In genomic region chr6:30175918-30176421, GRCm38 (mm10) we compare ENCODE assay signal across 10 mouse cellular contexts.
DNase-seq lines count a peak whose midpoint lies in the region; ATAC-seq lines count a peak whose summit lies in the region.
"Had no signal": no experiment of that assay in that cellular context is flagged by ENCODE, and none has a peak within 500 bp of the region (broad histone marks: within the 10 kb centered on the region; RNA-seq: fewer than 3 reads in every experiment).

No protein-coding gene starts in this region.

- no peak; the same call in 1 of the 2 replicates for ATAC-seq in hindbrain, embryonic 16.5 days
- no peak for ATAC-seq in neural tube, embryonic 11.5 days (ENCODE audit: insufficient read depth, low FRiP score, low TSS enrichment)
- ATAC-seq: Patski had no signal

- no peak overlapping the region for H3K27ac ChIP-seq in hindbrain, embryonic 16.5 days (ENCODE audit: low read depth, low read length)
- H3K27ac ChIP-seq in neural tube, embryonic 11.5 days (ENCODE audit: low read depth, low read length), result no peak overlapping the region

- peaks cover 22% of the 10 kb centered on the region for H3K4me1 ChIP-seq in hindbrain, embryonic 16.5 days (ENCODE audit: control insufficient read depth, insufficient read depth, low read depth, low read length)
- H3K4me1 ChIP-seq in neural tube, embryonic 11.5 days (ENCODE audit: control insufficient read depth, insufficient read depth, low read length), result peaks cover 22% of the 10 kb centered on the region

- peak overlapping the region; percentile 38 for H3K4me2 ChIP-seq in hindbrain, embryonic 16.5 days (ENCODE audit: low read length)
- H3K4me2 ChIP-seq in neural tube, embryonic 11.5 days (ENCODE audit: low read depth), result peak overlapping the region; percentile 19; the same call in 1 of the 2 replicates

- 0% methylated on average over 28 of the region's 28 CpGs for WGBS in hindbrain, embryonic 16.5 days
- WGBS in neural tube, embryonic 11.5 days, result under 1% methylated on average over 28 of the region's 28 CpGs

- H3K4me3 ChIP-seq in hindbrain, embryonic 16.5 days (ENCODE audit: low read length), result peak overlapping the region; percentile 10
- peak overlapping the region; percentile 23; the same call in 1 of the 2 replicates for H3K4me3 ChIP-seq in neural tube, embryonic 11.5 days (ENCODE audit: low read depth, low read length)

- H3K9me3 ChIP-seq in hindbrain, embryonic 16.5 days (ENCODE audit: control insufficient read depth, low read length), result no peaks in the 10 kb centered on the region
- H3K9me3 ChIP-seq in neural tube, embryonic 11.5 days (ENCODE audit: control insufficient read depth, low read length), result no peaks in the 10 kb centered on the region

- no peaks in the 10 kb centered on the region for H3K36me3 ChIP-seq in hindbrain, embryonic 16.5 days (ENCODE audit: control insufficient read depth, insufficient read depth, low read length)
- H3K36me3 ChIP-seq in neural tube, embryonic 11.5 days (ENCODE audit: control insufficient read depth, insufficient read depth, low read length), result no peaks in the 10 kb centered on the region

- DNase-seq in kidney, postnatal 4 days, result peak; percentile 37 to 44
- DNase-seq in kidney, postnatal 25 days, result no peak
- DNase-seq in embryo, embryonic 9.5 days (ENCODE audit: extremely low spot score), result peak; percentile 48
- DNase-seq in neural tube, embryonic 11.5 days (ENCODE audit: low spot score), result peak; percentile 43
- no peak for DNase-seq in ovary, postnatal 36 days (ENCODE audit: low spot score)
- no peak for DNase-seq in cerebellum, postnatal 4 days (ENCODE audit: low spot score in 2 of 2)
- DNase-seq in Muller cell, postnatal 12 days (ENCODE audit: inconsistent ontology term), result no peak
- DNase-seq: layer of hippocampus, adult 9-11 months had no signal

- H3K27me3 ChIP-seq in hindbrain, embryonic 16.5 days (replicated peaks; ENCODE audit: control insufficient read depth, insufficient read depth, low read length), result peaks cover 74% of the 10 kb centered on the region
- H3K27me3 ChIP-seq in neural tube, embryonic 11.5 days (ENCODE audit: control insufficient read depth, insufficient read depth, low read length), result peaks cover 98% of the 10 kb centered on the region
- H3K27me3 ChIP-seq: Patski had no signal

- H3K9ac ChIP-seq in hindbrain, embryonic 16.5 days (ENCODE audit: low read depth, low read length), result no peak overlapping the region; the same call in 1 of the 2 replicates
- no peak overlapping the region for H3K9ac ChIP-seq in neural tube, embryonic 11.5 days (ENCODE audit: low read length)

Comparison
In these comparisons a context has a peak if more than half of its experiments do, and no peak if none do; other contexts are left out.
1. DNase-seq: peak in kidney, postnatal 4 days (2 of 2), embryo, embryonic 9.5 days (single experiment) and neural tube, embryonic 11.5 days (single experiment); none in kidney, postnatal 25 days (0 of 2), ovary, postnatal 36 days (single experiment), cerebellum, postnatal 4 days (0 of 2) and Muller cell, postnatal 12 days (single experiment).